Mouse (Mus musculus) MEL (cell line): ENCODE measurements around the gene Zfand2a. TPM values are rescaled to one million over a fixed set of nuclear protein-coding genes. Genes with fewer than 3 reads are reported as not detected.

Source experiments
- DNase-seq: peaks from one replicate; pipeline ENCODE4 v3.0.0; 2011; ENCODE audit warnings: low read depth, low spot score
- H3K27ac ChIP-seq: 2 replicates; pipeline ENCODE4 v1.5.1; 2012; ENCODE audit warnings: low read depth, mild to moderate bottlenecking, control low read depth, low read length, moderate library complexity; ENCODE audit not compliant: control insufficient read depth
- H3K27me3 ChIP-seq, 2 experiments: fragments of 150-350 bp in 1 of 2; sonication (generic) in 1 of 2; 2 replicates each; pipeline ENCODE4 v1.6.1; 2012; ENCODE audit warnings: low read length in 2 of 2, mild to moderate bottlenecking in 2 of 2, improper control_type of control experiment in 1 of 2, moderate library complexity in 1 of 2; ENCODE audit not compliant: insufficient read depth in 2 of 2, control insufficient read depth in 1 of 2
- H3K36me3 ChIP-seq, 2 experiments: 2 replicates each; pipeline ENCODE4 v1.6.1; 2012 to 2014; ENCODE audit warnings: low read length in 2 of 2, improper control_type of control experiment in 1 of 2, inconsistent platforms in 1 of 2, mild to moderate bottlenecking in 1 of 2; ENCODE audit not compliant: insufficient read depth in 2 of 2, control insufficient read depth in 1 of 2
- H3K4me1 ChIP-seq, 2 experiments: fragments of 150-350 bp in 1 of 2; sonication (generic) in 1 of 2; 2 replicates each; pipeline ENCODE4 v1.6.1; 2012; ENCODE audit warnings: low read length in 2 of 2, improper control_type of control experiment in 1 of 2, mild to moderate bottlenecking in 1 of 2; ENCODE audit not compliant: insufficient read depth in 2 of 2, control insufficient read depth in 1 of 2
- H3K4me3 ChIP-seq, 2 experiments: fragments of 150-350 bp in 1 of 2; sonication (generic) in 1 of 2; 2 replicates each; pipeline ENCODE4 v1.5.1; 2012; ENCODE audit warnings: low read depth in 2 of 2, low read length in 2 of 2, mild to moderate bottlenecking in 2 of 2, moderate library complexity in 2 of 2, control low read depth in 1 of 2, improper control_type of control experiment in 1 of 2; ENCODE audit not compliant: control insufficient read depth in 1 of 2, insufficient read depth in 1 of 2
- H3K79me2 ChIP-seq: 2 replicates; pipeline ENCODE4 v1.6.1; 2012; ENCODE audit warnings: mild to moderate bottlenecking, low read length, moderate library complexity; ENCODE audit not compliant: control insufficient read depth, poor library complexity, insufficient read depth
- H3K9ac ChIP-seq: 2 replicates; pipeline ENCODE4 v1.6.1; 2012; ENCODE audit warnings: low read depth, mild to moderate bottlenecking, control low read depth, low read length, moderate library complexity; ENCODE audit not compliant: control insufficient read depth, poor library complexity, severe bottlenecking
- H3K9me3 ChIP-seq: fragments of 150-350 bp; sonication (generic); replicated peaks from 2 replicates; pipeline ENCODE4 v1.6.1; 2012; ENCODE audit warnings: mild to moderate bottlenecking, low read length, improper control_type of control experiment, moderate library complexity; ENCODE audit not compliant: insufficient read depth
- BHLHE40 ChIP-seq: IDR thresholded peaks from 2 replicates; pipeline ENCODE4 v1.6.1; 2012; ENCODE audit warnings: low read depth, mild to moderate bottlenecking, inconsistent platforms, low read length, improper control_type of control experiment, borderline replicate concordance
- CHD2 ChIP-seq: IDR thresholded peaks from 2 replicates; pipeline ENCODE4 v1.6.1; 2011; ENCODE audit warnings: low read length, improper control_type of control experiment
- CTCF ChIP-seq, 3 experiments: IDR thresholded peaks in 2 of 3; conservative IDR thresholded peaks in 1 of 3; 2 replicates each; pipeline ENCODE4 v1.5.1; 2011 to 2012; ENCODE audit warnings: low read length in 3 of 3, low read depth in 2 of 3, mild to moderate bottlenecking in 2 of 3, improper control_type of control experiment in 1 of 3, inconsistent platforms in 1 of 3, mixed read lengths in 1 of 3, moderate library complexity in 1 of 3; ENCODE audit not compliant: control insufficient read depth in 1 of 3, insufficient read depth in 1 of 3, poor library complexity in 1 of 3, severe bottlenecking in 1 of 3
- E2F4 ChIP-seq: IDR thresholded peaks from 2 replicates; pipeline ENCODE4 v1.6.1; 2011; ENCODE audit warnings: low read depth, low read length, improper control_type of control experiment, borderline replicate concordance
- ELF1 ChIP-seq: IDR thresholded peaks from 2 replicates; pipeline ENCODE4 v1.6.1; 2014; ENCODE audit warnings: low read depth, mild to moderate bottlenecking, inconsistent platforms, low read length, improper control_type of control experiment, moderate library complexity
- EP300 ChIP-seq, 2 experiments: IDR thresholded peaks; 2 replicates each; pipeline ENCODE4 v1.6.1; 2011; ENCODE audit warnings: improper control_type of control experiment in 2 of 2, low read length in 2 of 2, low read depth in 1 of 2, mild to moderate bottlenecking in 1 of 2
- ETS1 ChIP-seq: IDR thresholded peaks from 2 replicates; pipeline ENCODE4 v1.6.1; 2012; ENCODE audit warnings: low read depth, mild to moderate bottlenecking, inconsistent platforms, low read length, improper control_type of control experiment, moderate library complexity
- GABPA ChIP-seq: IDR thresholded peaks from 2 replicates; pipeline ENCODE4 v1.6.1; 2012; ENCODE audit warnings: low read depth, mild to moderate bottlenecking, inconsistent platforms, low read length, improper control_type of control experiment, moderate library complexity
- GATA1 ChIP-seq: IDR thresholded peaks from 2 replicates; pipeline ENCODE4 v1.6.1; 2011; ENCODE audit warnings: low read depth, low read length, improper control_type of control experiment
- HCFC1 ChIP-seq: IDR thresholded peaks from 2 replicates; pipeline ENCODE4 v1.6.1; 2012; ENCODE audit warnings: low read depth, mild to moderate bottlenecking, inconsistent platforms, low read length, improper control_type of control experiment, moderate library complexity
- JUND ChIP-seq: IDR thresholded peaks from 2 replicates; pipeline ENCODE4 v1.6.1; 2011; ENCODE audit warnings: low read depth, mild to moderate bottlenecking, improper control_type of control experiment, low read length
- KAT2A ChIP-seq: conservative IDR thresholded peaks from 2 replicates; pipeline ENCODE4 v1.6.1; 2012; ENCODE audit warnings: low read depth, low read length, improper control_type of control experiment, inconsistent platforms
- MAFK ChIP-seq: IDR thresholded peaks from 2 replicates; pipeline ENCODE4 v1.6.1; 2011; ENCODE audit warnings: low read depth, mild to moderate bottlenecking, low read length, improper control_type of control experiment, borderline replicate concordance
- MAX ChIP-seq: IDR thresholded peaks from 2 replicates; pipeline ENCODE4 v1.6.1; 2011; ENCODE audit warnings: low read length, improper control_type of control experiment
- MAZ ChIP-seq: IDR thresholded peaks from 2 replicates; pipeline ENCODE4 v1.6.1; 2012; ENCODE audit warnings: low read depth, mild to moderate bottlenecking, inconsistent platforms, low read length, improper control_type of control experiment
- MEF2A ChIP-seq: IDR thresholded peaks from 2 replicates; pipeline ENCODE4 v1.6.1; 2014; ENCODE audit warnings: low read depth, mild to moderate bottlenecking, inconsistent platforms, low read length, improper control_type of control experiment; ENCODE audit not compliant: poor library complexity, insufficient replicate concordance, severe bottlenecking; ENCODE audit errors: extremely low read depth
- MYB ChIP-seq: IDR thresholded peaks from 2 replicates; pipeline ENCODE4 v1.6.1; 2011; ENCODE audit warnings: mild to moderate bottlenecking, low read depth, low read length, improper control_type of control experiment
- MYC ChIP-seq: IDR thresholded peaks from 2 replicates; pipeline ENCODE4 v1.6.1; 2011; ENCODE audit warnings: low read depth, mild to moderate bottlenecking, low read length, improper control_type of control experiment, moderate library complexity
- NELFE ChIP-seq: IDR thresholded peaks from 2 replicates; pipeline ENCODE4 v1.6.1; 2011; ENCODE audit warnings: low read depth, low read length, improper control_type of control experiment
- NRF1 ChIP-seq: IDR thresholded peaks from 2 replicates; pipeline ENCODE4 v1.6.1; 2014; ENCODE audit warnings: low read depth, mild to moderate bottlenecking, inconsistent platforms, low read length, improper control_type of control experiment, moderate library complexity; ENCODE audit not compliant: poor library complexity, insufficient read depth, severe bottlenecking
- POLR2A ChIP-seq, 2 experiments: IDR thresholded peaks; 2 replicates each; pipeline ENCODE4 v1.6.1; 2011 to 2012; ENCODE audit warnings: low read length in 2 of 2, mild to moderate bottlenecking in 2 of 2, control low read depth in 1 of 2, improper control_type of control experiment in 1 of 2, low read depth in 1 of 2, moderate library complexity in 1 of 2; ENCODE audit not compliant: control insufficient read depth in 1 of 2, insufficient read depth in 1 of 2, poor library complexity in 1 of 2
- POLR2AphosphoS2 ChIP-seq: IDR thresholded peaks from 2 replicates; pipeline ENCODE4 v1.6.1; 2011; ENCODE audit warnings: low read length, improper control_type of control experiment
- POLR2AphosphoS5 ChIP-seq: IDR thresholded peaks from 2 replicates; pipeline ENCODE4 v1.6.1; 2012; ENCODE audit warnings: low read depth, borderline replicate concordance, mild to moderate bottlenecking, inconsistent platforms, low read length, moderate library complexity, mixed read lengths
- RAD21 ChIP-seq: IDR thresholded peaks from 2 replicates; pipeline ENCODE4 v1.6.1; 2011; ENCODE audit warnings: mild to moderate bottlenecking, low read depth, low read length, improper control_type of control experiment
- RCOR1 ChIP-seq: IDR thresholded peaks from 2 replicates; pipeline ENCODE4 v1.6.1; 2012; ENCODE audit warnings: low read depth, mild to moderate bottlenecking, inconsistent platforms, low read length, improper control_type of control experiment
- SIN3A ChIP-seq: IDR thresholded peaks from 2 replicates; pipeline ENCODE4 v1.6.1; 2012; ENCODE audit warnings: low read length, improper control_type of control experiment, inconsistent platforms
- SMC3 ChIP-seq: IDR thresholded peaks from 2 replicates; pipeline ENCODE4 v1.6.1; 2011; ENCODE audit warnings: low read depth, low read length, improper control_type of control experiment
- TAL1 ChIP-seq: IDR thresholded peaks from 2 replicates; pipeline ENCODE4 v1.6.1; 2012; ENCODE audit warnings: mild to moderate bottlenecking, inconsistent platforms, low read length, moderate library complexity, mixed read lengths
- TBP ChIP-seq: IDR thresholded peaks from 2 replicates; pipeline ENCODE4 v1.8.0; 2011; ENCODE audit warnings: low read depth, low read length, improper control_type of control experiment
- TCF12 ChIP-seq: IDR thresholded peaks from 2 replicates; pipeline ENCODE4 v1.6.1; 2014; ENCODE audit warnings: low read depth, mild to moderate bottlenecking, inconsistent platforms, low read length, improper control_type of control experiment, moderate library complexity
- UBTF ChIP-seq: IDR thresholded peaks from 2 replicates; pipeline ENCODE4 v1.6.1; 2012; ENCODE audit warnings: low read depth, mild to moderate bottlenecking, inconsistent platforms, low read length, improper control_type of control experiment, moderate library complexity, borderline replicate concordance; ENCODE audit not compliant: insufficient read depth
- USF1 ChIP-seq: IDR thresholded peaks from 2 replicates; pipeline ENCODE4 v1.6.1; 2014; ENCODE audit warnings: low read depth, mild to moderate bottlenecking, inconsistent platforms, low read length, improper control_type of control experiment, moderate library complexity
- ZC3H11A ChIP-seq: IDR thresholded peaks from 2 replicates; pipeline ENCODE4 v1.6.1; 2012; ENCODE audit warnings: low read depth, mild to moderate bottlenecking, inconsistent platforms, low read length, improper control_type of control experiment
- ZKSCAN1 ChIP-seq: IDR thresholded peaks from 2 replicates; pipeline ENCODE4 v1.6.1; 2012; ENCODE audit warnings: low read depth, mild to moderate bottlenecking, inconsistent platforms, low read length, improper control_type of control experiment, moderate library complexity
- ZMIZ1 ChIP-seq: IDR thresholded peaks from 2 replicates; pipeline ENCODE4 v1.6.1; 2012; ENCODE audit warnings: low read depth, mild to moderate bottlenecking, inconsistent platforms, low read length, improper control_type of control experiment, moderate library complexity
- ZNF384 ChIP-seq: IDR thresholded peaks from 2 replicates; pipeline ENCODE4 v1.6.1; 2012; ENCODE audit warnings: low read depth, mild to moderate bottlenecking, inconsistent platforms, low read length, improper control_type of control experiment
- polyA plus RNA-seq, 2 experiments: library from polyadenylated mRNA; stranded (reverse) in 1 of 2; unstranded in 1 of 2; fragments of >175 nt in 1 of 2; fragments of >200 nt in 1 of 2; gene quantifications; 2 replicates each; pipeline versions ENCODE4 v1.2.1 to v1.2.4; 2012; ENCODE audit warnings: low replicate concordance in 2 of 2, low read depth in 1 of 2; ENCODE audit not compliant: insufficient read length in 2 of 2, insufficient read depth in 1 of 2, missing spikeins in 1 of 2
- total RNA-seq: library from RNA; depleted of rRNA; stranded (reverse); fragments of 300-350 nt; gene quantifications from 2 replicates; pipeline ENCODE4 v1.2.3, GENCODE M21; 2012; rRNA removed

Gene Zfand2a
- total RNA-seq (12.4 and 13.8 TPM in 2 replicates), polyA plus RNA-seq (10 to 100 TPM in 1 of 2 experiments, not detected in 1; 15.3 TPM)

- peak; percentile 100 for DNase-seq
- H3K9me3 ChIP-seq, result no peaks in the 10 kb centered on the region
- peak within 1 kb of the TSS; percentile 34 for H3K27ac ChIP-seq
- H3K27me3 ChIP-seq, result no peaks in the 10 kb centered on the region
- H3K79me2 ChIP-seq, result peaks cover 11% of the 10 kb centered on the region
- H3K36me3 ChIP-seq, result peaks cover 0 to 5% of the 10 kb centered on the region in 2 experiments; a peak in 1 of 4 replicates
- peak within 1 kb of the TSS; percentile 73 for H3K9ac ChIP-seq
- peaks cover 0 to 10% of the 10 kb centered on the region in 2 experiments; a peak in 2 of 4 replicates for H3K4me1 ChIP-seq
- H3K4me3 ChIP-seq, result peak within 1 kb of the TSS; percentile 80 to 98
- no peak; the same call in 1 of the 2 replicates for TF ChIP-seq E2F4
- peak; percentile 91 for TF ChIP-seq HCFC1
- TF ChIP-seq USF1, result no peak
- TF ChIP-seq NELFE, result peak; percentile 91
- no peak for TF ChIP-seq MAFK
- no peak for TF ChIP-seq ETS1
- peak; percentile 37; the same call in 1 of the 2 replicates for TF ChIP-seq TCF12
- TF ChIP-seq CTCF (IDR thresholded peaks at IDR 0.05 in 2 of 3, conservative IDR thresholded peaks at IDR 0.05 in 1 of 3; ENCODE audit: control insufficient read depth in 1 of 3, insufficient read depth in 1 of 3, low read depth in 2 of 3, low read length in 3 of 3, poor library complexity in 1 of 3, severe bottlenecking in 1 of 3), result no peak
- no peak for TF ChIP-seq ZNF384
- TF ChIP-seq SIN3A, result peak; percentile 99
- TF ChIP-seq SMC3, result no peak
- TF ChIP-seq KAT2A, result no peak; the same call in 1 of the 2 replicates
- peak; percentile 52; the same call in 1 of the 2 replicates for TF ChIP-seq ELF1
- no peak; the same call in 1 of the 2 replicates for TF ChIP-seq MAX
- no peak for TF ChIP-seq NRF1
- no peak for TF ChIP-seq TAL1
- TF ChIP-seq ZMIZ1, result peak; percentile 71; the same call in 1 of the 2 replicates
- TF ChIP-seq UBTF, result no peak
- TF ChIP-seq ZKSCAN1, result no peak
- no peak for TF ChIP-seq EP300 (IDR thresholded peaks at IDR 0.05; ENCODE audit: low read depth in 1 of 2, low read length in 2 of 2)
- TF ChIP-seq GATA1, result no peak
- TF ChIP-seq MEF2A, result no peak
- TF ChIP-seq JUND, result no peak
- no peak for TF ChIP-seq BHLHE40
- 0 out of 2 replicates have a peak, but pooled peaks have one; percentile 50 for TF ChIP-seq MYC
- 0 out of 2 replicates have a peak, but pooled peaks have one; percentile 39 for TF ChIP-seq MAZ
- peak; percentile 92 for TF ChIP-seq TBP
- 0 out of 2 replicates have a peak, but pooled peaks have one; percentile 20 for TF ChIP-seq POLR2AphosphoS5
- no peak for TF ChIP-seq RCOR1
- no peak for TF ChIP-seq MYB
- peak; percentile 62 to 95 for TF ChIP-seq POLR2A (IDR thresholded peaks at IDR 0.05; ENCODE audit: control insufficient read depth in 1 of 2, insufficient read depth in 1 of 2, low read depth in 1 of 2, low read length in 2 of 2, poor library complexity in 1 of 2)
- TF ChIP-seq GABPA, result no peak
- no peak; the same call in 1 of the 2 replicates for TF ChIP-seq CHD2
- TF ChIP-seq RAD21, result no peak
- peak; percentile 78 for TF ChIP-seq POLR2AphosphoS2
- TF ChIP-seq ZC3H11A, result no peak
These were observed at the start of gene Zfand2a for GRCm38 (mm10) chr5:139484185-139484814. Zfand2a (minus strand) TSS chr5:139484549.
